In genomic region chr10:70039871-70040291, GRCm38 (mm10) we compare ENCODE assay signal across 12 mouse cellular contexts. TPM values are rescaled to one million over a fixed set of nuclear protein-coding genes. Genes with fewer than 3 reads are reported as not detected.
DNase-seq lines count a peak whose midpoint lies in the region.
"Had no signal": no experiment of that assay in that cellular context is flagged by ENCODE, and none has a peak within 500 bp of the region (broad histone marks: within the 10 kb centered on the region; RNA-seq: fewer than 3 reads in every experiment).

No protein-coding gene starts in this region.

- DNase-seq in embryo, embryonic 10.5 days (ENCODE audit: low spot score), result peak; percentile 4
- DNase-seq in embryo, embryonic 9.5 days (ENCODE audit: extremely low spot score), result no peak
- peak; percentile 92 for DNase-seq in A20 (ENCODE audit: low read depth, low spot score)
- DNase-seq in gastrocnemius, postnatal 10 days, result peak; percentile 35
- DNase-seq in spleen, postnatal 36 days (ENCODE audit: low spot score in 2 of 2), result peak; percentile 82 to 84
- no peak for DNase-seq in adrenal gland, adult 2 months
- no peak for DNase-seq in cerebellum, postnatal 36 days
- DNase-seq in frontal cortex, adult 2 months (ENCODE audit: extremely low spot score in 1 of 2, low spot score in 1 of 2), result no peak
- DNase-seq: forebrain, postnatal 0 days; layer of hippocampus, postnatal 36 days; lung, embryonic 14.5 days; right cerebral cortex, adult 18-20 months had no signal

RNA-seq across cellular contexts. Expression of gene Ccdc6, which starts 57.0 kb away (rescaled TPM):
- total RNA-seq in gastrocnemius, postnatal 10 days (2021), result 10 to 100 TPM; 77.2 to 80.5 TPM
- 10 to 100 TPM; 42.0 to 94.0 TPM for total RNA-seq in adrenal gland, adult 2 months (2021)
- 19.7 and 22.0 TPM in 2 replicates for polyA plus RNA-seq in adrenal gland, adult 2 months (2012; rRNA removed)
- 22.6 and 23.7 TPM in 2 replicates for polyA plus RNA-seq in frontal cortex, adult 2 months (2012; rRNA removed)

Comparison
In these comparisons a context has a peak if more than half of its experiments do, and no peak if none do; other contexts are left out.
1. DNase-seq: peak in embryo, embryonic 10.5 days (single experiment), A20 (single experiment), gastrocnemius, postnatal 10 days (single experiment) and spleen, postnatal 36 days (2 of 2); none in embryo, embryonic 9.5 days (single experiment), adrenal gland, adult 2 months (single experiment), cerebellum, postnatal 36 days (0 of 2) and frontal cortex, adult 2 months (0 of 2).